Mouse (Mus musculus): ENCODE results near the gene Abi3. TPM values are rescaled to one million over a fixed set of nuclear protein-coding genes. Genes with fewer than 3 reads are reported as not detected.
A peak's percentile ranks its signal among the peaks of the same experiment; 100 is the strongest.

The Abi3 gene
- polyA plus RNA-seq, 1 experiment: 1.5 TPM

- no peak overlapping the region for H3ac ChIP-seq (ENCODE audit: control insufficient read depth, insufficient read length)
- TF ChIP-seq MYOG (IDR thresholded peaks at IDR 0.05; ENCODE audit: control insufficient read depth in 1 of 3, insufficient read depth in 1 of 3, insufficient read length in 2 of 3, low read depth in 2 of 3) (no peak), USF1 (IDR thresholded peaks at IDR 0.05; ENCODE audit: low read depth) (no peak), CEBPB (IDR thresholded peaks at IDR 0.05; ENCODE audit: insufficient read depth, poor library complexity, severe bottlenecking) (no peak)
- H3K4me3 ChIP-seq: no peak overlapping the region
- H3K4me2 ChIP-seq (ENCODE audit: low read depth): peak overlapping the region; percentile 13
- H3K79me2 ChIP-seq (ENCODE audit: control insufficient read depth, insufficient read depth): no peaks in the 10 kb centered on the region
- H3K27me3 ChIP-seq (ENCODE audit: control insufficient read depth, insufficient read depth, insufficient read length): no peaks in the 10 kb centered on the region
- no peaks in the 10 kb centered on the region for H3K36me3 ChIP-seq (ENCODE audit: control insufficient read depth, insufficient read depth)
These were observed 48.1 kb downstream of the Abi3 start for GRCm38 (mm10) chr11:95794201-95794600.

GRCm38 (mm10) chr11:95792950-95793509 lies 49.2 kb downstream of the Abi3 start:
- no peaks in the 10 kb centered on the region for H3K36me3 ChIP-seq (ENCODE audit: control insufficient read depth, insufficient read depth)
- no peak overlapping the region for H3K4me3 ChIP-seq
- no peak overlapping the region for H3K4me2 ChIP-seq (ENCODE audit: low read depth)
- H3ac ChIP-seq (ENCODE audit: control insufficient read depth, insufficient read length): no peak overlapping the region
- no peak for TF ChIP-seq POLR2A (IDR thresholded peaks at IDR 0.05; ENCODE audit: insufficient read length, low read depth)
- no peak for TF ChIP-seq MAX (IDR thresholded peaks at IDR 0.05; ENCODE audit: low read depth)
- no peak for TF ChIP-seq E2F4 (IDR thresholded peaks at IDR 0.05; ENCODE audit: insufficient read depth)
- no peak for TF ChIP-seq REST (IDR thresholded peaks at IDR 0.05; ENCODE audit: insufficient read depth, insufficient read length)
- no peak for TF ChIP-seq POLR2AphosphoS2 (IDR thresholded peaks at IDR 0.05; ENCODE audit: insufficient read length, low read depth)
- no peaks in the 10 kb centered on the region for H3K27me3 ChIP-seq (ENCODE audit: control insufficient read depth, insufficient read depth, insufficient read length)
- no peaks in the 10 kb centered on the region for H3K79me2 ChIP-seq (ENCODE audit: control insufficient read depth, insufficient read depth)

GRCm38 (mm10) chr11:95791787-95792186 lies 50.5 kb downstream of the Abi3 start:
- Histone ChIP-seq H3K36me3 (ENCODE audit: control insufficient read depth, insufficient read depth) (no peaks in the 10 kb centered on the region), H3K79me2 (ENCODE audit: control insufficient read depth, insufficient read depth) (no peaks in the 10 kb centered on the region), H3ac (ENCODE audit: control insufficient read depth, insufficient read length) (no peak overlapping the region), H3K4me3 (no peak overlapping the region), H3K27me3 (ENCODE audit: control insufficient read depth, insufficient read depth, insufficient read length) (no peaks in the 10 kb centered on the region), H3K4me2 (ENCODE audit: low read depth) (no peak overlapping the region)
- TF ChIP-seq REST (IDR thresholded peaks at IDR 0.05; ENCODE audit: insufficient read depth, insufficient read length) (no peak), MYOD1 (IDR thresholded peaks at IDR 0.05; ENCODE audit: control insufficient read depth in 1 of 3, insufficient read length in 2 of 3, low read depth in 2 of 3) (no peak), USF1 (IDR thresholded peaks at IDR 0.05; ENCODE audit: low read depth) (no peak), MAX (IDR thresholded peaks at IDR 0.05; ENCODE audit: low read depth) (no peak), SRF (IDR thresholded peaks at IDR 0.05; ENCODE audit: control insufficient read depth, insufficient read length, low read depth) (no peak), E2F4 (IDR thresholded peaks at IDR 0.05; ENCODE audit: insufficient read depth) (no peak), POLR2AphosphoS2 (IDR thresholded peaks at IDR 0.05; ENCODE audit: insufficient read length, low read depth) (no peak)

DNA sequence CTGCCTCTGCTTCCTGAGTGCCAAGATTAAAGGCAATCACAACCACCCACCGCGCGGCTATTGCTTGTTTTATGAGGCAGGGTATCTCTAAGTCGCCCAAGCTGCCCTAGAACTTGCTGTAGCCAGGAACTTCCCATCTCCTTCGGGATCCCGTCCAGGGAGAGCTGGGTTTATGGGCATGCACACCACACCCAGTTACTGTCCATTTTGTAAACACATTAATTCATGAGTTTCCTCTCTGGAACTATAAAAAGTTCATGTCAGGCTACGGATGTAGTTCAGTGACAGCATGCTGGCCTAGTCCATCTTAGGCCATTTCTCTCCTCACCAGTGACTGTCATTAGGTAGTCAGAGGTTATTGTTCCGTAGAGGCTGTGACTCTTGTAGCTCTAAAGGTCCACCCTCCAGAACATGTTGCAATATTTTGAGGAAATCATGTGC lies 52.8 kb downstream of the Abi3 start:
- Histone ChIP-seq H3K79me2 (ENCODE audit: control insufficient read depth, insufficient read depth) (no peaks in the 10 kb centered on the region), H3ac (ENCODE audit: control insufficient read depth, insufficient read length) (no peak overlapping the region), H3K4me2 (ENCODE audit: low read depth) (no peak overlapping the region), H3K4me3 (no peak overlapping the region), H3K27me3 (ENCODE audit: control insufficient read depth, insufficient read depth, insufficient read length) (no peaks in the 10 kb centered on the region), H3K36me3 (ENCODE audit: control insufficient read depth, insufficient read depth) (no peaks in the 10 kb centered on the region)
- TF ChIP-seq TCF3 (IDR thresholded peaks at IDR 0.05; ENCODE audit: insufficient read length, low read depth) (no peak), MAX (IDR thresholded peaks at IDR 0.05; ENCODE audit: low read depth) (no peak), REST (IDR thresholded peaks at IDR 0.05; ENCODE audit: insufficient read depth, insufficient read length) (no peak), MYOD1 (IDR thresholded peaks at IDR 0.05; ENCODE audit: control insufficient read depth in 1 of 3, insufficient read length in 2 of 3, low read depth in 2 of 3) (no peak), CEBPB (IDR thresholded peaks at IDR 0.05; ENCODE audit: insufficient read depth, poor library complexity, severe bottlenecking) (no peak), USF1 (IDR thresholded peaks at IDR 0.05; ENCODE audit: low read depth) (no peak), MYOG (IDR thresholded peaks at IDR 0.05; ENCODE audit: control insufficient read depth in 1 of 3, insufficient read depth in 1 of 3, insufficient read length in 2 of 3, low read depth in 2 of 3) (no peak), E2F4 (IDR thresholded peaks at IDR 0.05; ENCODE audit: insufficient read depth) (no peak), SRF (IDR thresholded peaks at IDR 0.05; ENCODE audit: control insufficient read depth, insufficient read length, low read depth) (no peak), POLR2AphosphoS2 (IDR thresholded peaks at IDR 0.05; ENCODE audit: insufficient read length, low read depth) (no peak), TCF12 (IDR thresholded peaks at IDR 0.05; ENCODE audit: insufficient read depth, poor library complexity, severe bottlenecking) (no peak)

DNA sequence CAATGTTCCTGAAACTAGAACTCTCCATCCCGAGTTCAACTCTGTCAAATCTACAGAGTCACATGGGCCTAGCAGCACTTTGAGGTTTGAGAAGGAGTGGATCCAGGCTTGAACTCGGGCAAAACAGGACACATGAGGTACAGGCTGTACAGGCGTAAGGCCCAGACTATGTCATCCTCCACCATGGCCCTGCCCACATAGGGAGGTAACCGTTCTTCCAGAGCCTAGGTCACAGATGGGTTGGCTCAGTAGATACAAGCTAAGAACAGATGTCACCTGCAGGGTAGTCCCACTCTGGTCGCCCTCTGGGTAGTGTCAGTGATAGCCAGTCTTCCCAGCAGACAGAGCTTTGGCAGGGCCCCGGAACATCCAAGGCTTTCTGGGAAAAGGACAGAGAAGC lies 55.8 kb downstream of the Abi3 start:
- Histone ChIP-seq H3K79me2 (ENCODE audit: control insufficient read depth, insufficient read depth) (no peaks in the 10 kb centered on the region), H3K4me3 (no peak overlapping the region), H3K27me3 (ENCODE audit: control insufficient read depth, insufficient read depth, insufficient read length) (no peaks in the 10 kb centered on the region), H3K36me3 (ENCODE audit: control insufficient read depth, insufficient read depth) (no peaks in the 10 kb centered on the region), H3ac (ENCODE audit: control insufficient read depth, insufficient read length) (no peak overlapping the region), H3K4me2 (ENCODE audit: low read depth) (no peak overlapping the region)
- TF ChIP-seq REST (IDR thresholded peaks at IDR 0.05; ENCODE audit: insufficient read depth, insufficient read length) (no peak), POLR2A (IDR thresholded peaks at IDR 0.05; ENCODE audit: insufficient read length, low read depth) (no peak), SRF (IDR thresholded peaks at IDR 0.05; ENCODE audit: control insufficient read depth, insufficient read length, low read depth) (no peak), POLR2AphosphoS2 (IDR thresholded peaks at IDR 0.05; ENCODE audit: insufficient read length, low read depth) (no peak), TCF12 (IDR thresholded peaks at IDR 0.05; ENCODE audit: insufficient read depth, poor library complexity, severe bottlenecking) (no peak), USF1 (IDR thresholded peaks at IDR 0.05; ENCODE audit: low read depth) (no peak), MAX (IDR thresholded peaks at IDR 0.05; ENCODE audit: low read depth) (no peak), E2F4 (IDR thresholded peaks at IDR 0.05; ENCODE audit: insufficient read depth) (no peak), CEBPB (IDR thresholded peaks at IDR 0.05; ENCODE audit: insufficient read depth, poor library complexity, severe bottlenecking) (no peak), TCF3 (IDR thresholded peaks at IDR 0.05; ENCODE audit: insufficient read length, low read depth) (no peak), MYOD1 (IDR thresholded peaks at IDR 0.05; ENCODE audit: control insufficient read depth in 1 of 3, insufficient read length in 2 of 3, low read depth in 2 of 3) (no peak), MYOG (IDR thresholded peaks at IDR 0.05; ENCODE audit: control insufficient read depth in 1 of 3, insufficient read depth in 1 of 3, insufficient read length in 2 of 3, low read depth in 2 of 3) (no peak)

Data from myocyte (in vitro differentiated cells).